Mouse (Mus musculus) embryonic facial prominence, embryonic 15.5 days (tissue): ENCODE results near the gene Ptger3. TPM values are rescaled to one million over a fixed set of nuclear protein-coding genes. Genes with fewer than 3 reads are reported as not detected.

Experiments
- ATAC-seq: fragments of 200-750 bp; cut with Nextera tagmentation; 2 replicates; pipeline ENCODE4 v1.8.0; 2017; ENCODE audit warnings: low read depth, moderate TSS enrichment; ENCODE audit not compliant: insufficient number of reproducible peaks, low FRiP score, low TSS enrichment
- H3K27ac ChIP-seq: fragments of 300-500 bp; sonication (generic); replicated peaks from 2 replicates; pipeline ENCODE4 v1.5.1; 2015; ENCODE audit warnings: mild to moderate bottlenecking, inconsistent platforms
- H3K27me3 ChIP-seq: fragments of 300-500 bp; sonication (generic); 2 replicates; pipeline ENCODE4 v1.6.1; 2015; ENCODE audit warnings: inconsistent platforms
- H3K36me3 ChIP-seq: fragments of 300-500 bp; sonication (generic); 2 replicates; pipeline ENCODE4 v1.6.1; 2015; ENCODE audit warnings: mild to moderate bottlenecking, inconsistent platforms
- H3K4me1 ChIP-seq: fragments of 300-500 bp; sonication (generic); 2 replicates; pipeline ENCODE4 v1.6.1; 2015; ENCODE audit warnings: inconsistent platforms
- H3K4me2 ChIP-seq: fragments of 300-500 bp; sonication (generic); replicated peaks from 2 replicates; pipeline ENCODE4 v1.6.1; 2015; ENCODE audit warnings: mild to moderate bottlenecking, inconsistent platforms
- H3K4me3 ChIP-seq: fragments of 300-500 bp; sonication (generic); replicated peaks from 2 replicates; pipeline ENCODE4 v1.5.1; 2015; ENCODE audit warnings: mild to moderate bottlenecking, inconsistent platforms
- H3K9ac ChIP-seq: fragments of 300-500 bp; sonication (generic); 2 replicates; pipeline ENCODE4 v1.6.1; 2015; ENCODE audit warnings: inconsistent platforms
- H3K9me3 ChIP-seq: fragments of 300-500 bp; sonication (generic); replicated peaks from 2 replicates; pipeline ENCODE4 v1.6.1; 2016; ENCODE audit warnings: inconsistent platforms
- WGBS: fragments of 180-500 bp; shearing (Covaris S2); methylation state at CpG from one replicate; pipeline ENCODE4 v1.1.7; 2015; 5-methylcytosine and 5-hydroxymethylcytosine counted together
- polyA plus RNA-seq: library from polyadenylated mRNA; unstranded; fragments of >200 nt; fragmentation: Nextera tagmentation; extraction: Ambion mirVana; gene quantifications from 2 replicates; pipeline ENCODE4 v1.2.1, GENCODE M21; 2015

Gene Ptger3
- 13.8 and 14.1 TPM in 2 replicates for polyA plus RNA-seq

DNA sequence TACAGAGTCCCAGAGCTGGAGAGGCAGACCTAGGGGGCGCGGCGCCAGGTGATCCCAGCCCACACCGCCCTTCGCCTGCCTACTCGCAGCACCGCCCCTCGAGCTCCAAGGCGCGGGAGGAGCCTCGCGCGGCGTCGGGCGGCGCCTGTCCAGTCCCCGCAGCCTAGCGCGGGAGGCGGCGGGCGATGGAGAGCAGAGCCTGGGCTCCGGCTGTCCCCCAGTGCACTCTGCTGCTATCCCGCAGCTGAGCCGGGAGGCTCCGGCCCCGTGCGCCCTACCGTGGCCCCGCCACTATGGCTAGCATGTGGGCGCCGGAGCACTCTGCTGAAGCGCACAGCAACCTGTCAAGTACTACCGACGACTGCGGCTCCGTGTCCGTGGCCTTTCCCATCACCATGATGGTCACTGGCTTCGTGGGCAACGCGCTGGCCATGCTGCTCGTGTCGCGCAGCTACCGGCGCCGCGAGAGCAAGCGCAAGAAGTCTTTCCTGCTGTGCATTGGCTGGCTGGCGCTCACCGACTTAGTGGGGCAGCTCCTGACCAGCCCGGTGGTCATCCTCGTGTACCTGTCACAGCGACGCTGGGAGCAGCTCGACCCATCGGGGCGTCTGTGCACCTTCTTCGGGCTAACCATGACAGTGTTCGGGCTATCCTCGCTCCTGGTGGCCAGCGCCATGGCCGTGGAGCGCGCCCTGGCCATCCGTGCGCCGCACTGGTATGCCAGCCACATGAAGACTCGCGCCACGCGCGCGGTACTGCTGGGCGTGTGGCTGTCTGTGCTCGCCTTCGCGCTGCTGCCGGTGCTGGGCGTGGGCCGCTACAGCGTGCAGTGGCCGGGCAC is at the start of gene Ptger3:
Gene Ptger3 (plus strand): TSS at position 168 of the 841 bp plus-strand sequence.
- no peaks in the 10 kb centered on the region for H3K9me3 ChIP-seq
- peak; percentile 75 for ATAC-seq
- peaks cover 34% of the 10 kb centered on the region for H3K27me3 ChIP-seq
- H3K9ac ChIP-seq = peak within 1 kb of the TSS; percentile 44
- peak within 1 kb of the TSS; percentile 55 for H3K4me3 ChIP-seq
- WGBS = under 1% methylated on average over 84 of the region's 84 CpGs
- H3K27ac ChIP-seq = no peak within 1 kb of the TSS
- peak within 1 kb of the TSS; percentile 99 for H3K4me2 ChIP-seq
- H3K36me3 ChIP-seq = no peaks in the 10 kb centered on the region
- H3K4me1 ChIP-seq = peaks cover 16% of the 10 kb centered on the region

GRCm38 (mm10) chr3:157517992-157518391 is 48.7 kb upstream of the Ptger3 start:
- Histone ChIP-seq H3K27ac (no peak overlapping the region), H3K27me3 (peaks cover 7% of the 10 kb centered on the region; the same call in 1 of the 2 replicates), H3K9me3 (no peaks in the 10 kb centered on the region), H3K4me2 (no peak overlapping the region), H3K36me3 (no peaks in the 10 kb centered on the region), H3K4me1 (no peaks in the 10 kb centered on the region), H3K9ac (no peak overlapping the region), H3K4me3 (no peak overlapping the region)
- ATAC-seq = no peak
- WGBS = 72% methylated on average over 2 of the region's 2 CpGs

- Histone ChIP-seq H3K9me3 (no peaks in the 10 kb centered on the region), H3K27me3 (peaks cover 18% of the 10 kb centered on the region; the same call in 1 of the 2 replicates), H3K4me3 (no peak overlapping the region), H3K4me2 (no peak overlapping the region), H3K27ac (no peak overlapping the region), H3K36me3 (no peaks in the 10 kb centered on the region), H3K4me1 (no peaks in the 10 kb centered on the region), H3K9ac (no peak overlapping the region)
- WGBS = 4% methylated on average over 1 of the region's 1 CpGs
- ATAC-seq = no peak
Observed at GRCm38 (mm10) chr3:157520433-157520832, 46.3 kb upstream of the Ptger3 start.

GRCm38 (mm10) chr3:157523834-157524233 is 42.9 kb upstream of the Ptger3 start:
- 23% methylated on average over 1 of the region's 1 CpGs for WGBS
- H3K36me3 ChIP-seq = no peaks in the 10 kb centered on the region
- H3K4me1 ChIP-seq = no peaks in the 10 kb centered on the region
- no peak overlapping the region for H3K27ac ChIP-seq
- H3K4me2 ChIP-seq = no peak overlapping the region
- H3K27me3 ChIP-seq = peaks cover 26% of the 10 kb centered on the region
- no peak for ATAC-seq
- no peaks in the 10 kb centered on the region for H3K9me3 ChIP-seq
- no peak overlapping the region for H3K4me3 ChIP-seq
- no peak overlapping the region for H3K9ac ChIP-seq

DNA sequence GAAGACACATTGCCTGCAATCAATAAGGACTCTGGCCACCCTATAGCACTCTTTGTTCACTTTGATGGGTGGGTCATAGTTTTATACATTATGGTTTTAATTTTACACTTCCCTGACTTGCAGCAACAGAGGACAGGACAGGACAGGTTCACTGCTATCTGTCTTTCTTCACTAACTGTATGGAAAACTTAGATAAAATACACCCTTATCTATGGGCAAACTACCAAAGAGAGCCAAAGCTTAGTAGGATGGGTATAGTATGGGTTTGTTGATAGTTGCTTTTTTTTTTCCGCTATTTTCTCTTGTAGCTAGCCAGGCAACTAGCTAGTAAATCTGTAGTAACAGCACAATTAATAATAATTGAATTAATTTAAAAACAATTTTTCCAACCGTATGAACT is 35.1 kb upstream of the Ptger3 start:
- Histone ChIP-seq H3K4me2 (no peak overlapping the region), H3K9me3 (no peaks in the 10 kb centered on the region), H3K27me3 (peaks cover 42% of the 10 kb centered on the region), H3K4me3 (no peak overlapping the region), H3K9ac (no peak overlapping the region), H3K27ac (no peak overlapping the region), H3K36me3 (no peaks in the 10 kb centered on the region), H3K4me1 (no peaks in the 10 kb centered on the region)
- 70% methylated on average over 2 of the region's 2 CpGs for whole genome bisulfite sequencing
- no peak for ATAC-seq

DNA sequence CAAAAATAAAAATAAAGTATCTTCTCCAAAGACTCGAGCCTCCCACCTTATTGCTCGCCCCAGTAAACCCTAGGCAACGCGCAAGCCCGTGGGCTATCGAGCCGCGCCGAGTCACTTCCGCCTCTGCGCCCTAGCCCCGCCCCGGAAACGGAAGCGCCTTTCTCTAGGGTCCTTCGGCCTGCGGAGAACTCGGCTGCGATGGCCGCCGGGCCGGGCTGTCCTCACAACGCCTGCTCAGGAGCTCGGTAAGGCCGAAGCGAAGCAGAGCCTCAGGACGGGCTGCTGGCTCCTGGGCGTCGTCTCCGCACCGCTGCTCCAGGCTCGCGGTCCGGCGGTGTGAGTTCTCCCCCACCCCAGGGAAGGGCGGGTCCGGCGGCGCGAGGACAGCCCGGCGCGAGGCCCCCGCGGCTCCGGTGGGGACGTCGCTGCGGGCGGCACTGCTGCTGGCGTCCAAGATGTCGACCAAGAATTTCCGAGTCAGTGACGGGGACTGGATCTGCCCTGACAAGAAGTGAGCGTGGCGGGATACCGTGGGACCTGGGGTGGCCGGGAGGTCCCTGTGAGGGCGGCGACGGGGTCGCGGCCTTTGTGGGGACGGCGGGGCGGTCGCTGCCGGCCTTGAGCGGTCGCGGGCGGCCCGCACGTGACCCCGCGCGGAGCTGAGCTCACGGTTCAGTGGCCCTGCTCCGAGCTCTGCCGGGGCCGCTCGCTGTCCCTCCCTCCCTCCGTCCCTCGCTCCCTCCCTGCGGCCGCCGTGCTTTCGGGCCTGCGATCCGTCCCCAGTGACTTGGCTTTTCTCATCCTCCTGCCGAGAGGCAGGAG is 32.5 kb upstream of the Ptger3 start, which contains the start of gene Zranb2:
Gene Zranb2 (plus strand): TSS at position 197 of the 822 bp plus-strand sequence.
- Histone ChIP-seq H3K4me2 (peak within 1 kb of the TSS; percentile 48), H3K4me1 (no peaks in the 10 kb centered on the region), H3K27ac (peak within 1 kb of the TSS; percentile 87), H3K9ac (peak within 1 kb of the TSS; percentile 80), H3K36me3 (peaks cover 8% of the 10 kb centered on the region; the same call in 1 of the 2 replicates), H3K4me3 (peak within 1 kb of the TSS; percentile 73), H3K9me3 (no peaks in the 10 kb centered on the region), H3K27me3 (peaks cover 30% of the 10 kb centered on the region)
- peak; percentile 92 for ATAC-seq
- under 1% methylated on average over 91 of the region's 91 CpGs for WGBS

- Histone ChIP-seq H3K4me1 (no peaks in the 10 kb centered on the region), H3K36me3 (peaks cover 9% of the 10 kb centered on the region; the same call in 1 of the 2 replicates), H3K4me2 (peak overlapping the region; percentile 48), H3K9ac (peak overlapping the region; percentile 80), H3K27me3 (peaks cover 23% of the 10 kb centered on the region), H3K9me3 (no peaks in the 10 kb centered on the region), H3K4me3 (peak overlapping the region; percentile 73), H3K27ac (peak overlapping the region; percentile 87)
- peak; percentile 27; the same call in 1 of the 2 replicates for ATAC-seq
- 2% methylated on average over 15 of the region's 15 CpGs for WGBS
Observed at GRCm38 (mm10) chr3:157534786-157535415, 31.8 kb upstream of the Ptger3 start.

- Histone ChIP-seq H3K36me3 (peaks cover 40% of the 10 kb centered on the region), H3K9me3 (no peaks in the 10 kb centered on the region), H3K27ac (no peak overlapping the region), H3K4me2 (no peak overlapping the region), H3K27me3 (no peaks in the 10 kb centered on the region), H3K4me3 (no peak overlapping the region), H3K4me1 (no peaks in the 10 kb centered on the region), H3K9ac (no peak overlapping the region)
- WGBS = 92% methylated on average over 2 of the region's 2 CpGs
- no peak for ATAC-seq
Observed at GRCm38 (mm10) chr3:157549323-157549722, 17.4 kb upstream of the Ptger3 start.

DNA sequence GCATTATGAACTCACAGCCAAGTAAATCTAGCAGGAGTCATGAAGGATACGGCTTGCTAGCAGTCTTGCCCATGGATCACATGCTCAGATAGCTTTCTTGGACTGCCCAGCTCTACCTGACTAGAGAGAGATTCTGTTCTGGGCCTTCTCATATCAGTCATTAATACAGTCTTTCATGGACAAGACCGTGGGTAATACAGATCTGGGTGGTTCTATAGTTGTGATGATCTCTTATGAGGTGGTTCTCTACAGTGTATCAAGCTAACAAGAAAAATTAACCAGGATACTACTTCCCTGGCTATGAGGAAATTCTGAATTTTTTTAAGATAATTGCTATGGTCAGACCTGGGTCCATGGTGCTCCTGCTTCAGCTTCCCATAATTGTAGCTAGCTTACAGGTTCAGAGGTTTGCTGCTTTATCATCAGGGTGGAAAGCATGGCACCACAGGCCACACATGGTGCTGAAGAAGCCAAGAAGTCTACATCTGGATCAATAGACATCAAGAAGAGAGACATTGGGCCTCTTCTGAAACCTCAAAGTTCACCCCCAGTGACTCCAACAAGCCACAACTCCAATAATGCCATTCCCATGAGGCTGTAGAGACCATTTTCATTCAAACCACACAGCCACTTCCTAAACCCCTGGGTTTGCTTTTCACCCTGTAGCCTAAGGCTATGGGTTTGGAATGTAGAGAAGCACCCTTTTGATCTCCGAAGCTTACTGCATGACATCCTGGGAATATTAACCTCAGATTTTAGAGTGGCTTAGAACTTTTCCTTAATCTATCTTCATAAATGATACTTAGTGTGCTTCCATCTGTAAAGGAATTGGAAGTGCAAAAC is 16.7 kb upstream of the Ptger3 start:
- H3K9me3 ChIP-seq = no peaks in the 10 kb centered on the region
- ATAC-seq = no peak
- no peak overlapping the region for H3K4me2 ChIP-seq
- 81% methylated on average over 3 of the region's 3 CpGs for WGBS
- H3K27ac ChIP-seq = no peak overlapping the region
- no peaks in the 10 kb centered on the region for H3K27me3 ChIP-seq
- H3K9ac ChIP-seq = no peak overlapping the region
- peaks cover 35% of the 10 kb centered on the region for H3K36me3 ChIP-seq
- no peak overlapping the region for H3K4me3 ChIP-seq
- no peaks in the 10 kb centered on the region for H3K4me1 ChIP-seq

- 0% methylated on average over 2 of the region's 2 CpGs for WGBS
- H3K27me3 ChIP-seq = peaks cover 34% of the 10 kb centered on the region
- H3K27ac ChIP-seq = no peak overlapping the region
- H3K9ac ChIP-seq = no peak overlapping the region
- no peak overlapping the region for H3K4me3 ChIP-seq
- peaks cover 16% of the 10 kb centered on the region for H3K4me1 ChIP-seq
- H3K9me3 ChIP-seq = no peaks in the 10 kb centered on the region
- no peak overlapping the region for H3K4me2 ChIP-seq
- ATAC-seq = no peak
- H3K36me3 ChIP-seq = no peaks in the 10 kb centered on the region
Observed at GRCm38 (mm10) chr3:157565196-157565595, 1.5 kb upstream of the Ptger3 start.
